Mouse (Mus musculus) spleen, adult 2 months (tissue): Measurements from ENCODE around the gene Cradd. TPM values are rescaled to one million over a fixed set of nuclear protein-coding genes. Genes with fewer than 3 reads are reported as not detected.
A peak's percentile ranks its signal among the peaks of the same experiment; 100 is the strongest.

Experiments
- DNase-seq, 2 experiments: peaks; one replicate each; pipeline versions ENCODE4 v3.0.0 to v3.0.0-alpha.2; 2012 to 2021; ENCODE audit warnings: low spot score in 2 of 2, low read depth in 1 of 2
- H3K27ac ChIP-seq: fragments of 200-500 bp; 2 replicates; pipeline ENCODE4 v1.5.1; 2012; ENCODE audit warnings: low read length, inconsistent platforms; ENCODE audit not compliant: insufficient read depth
- H3K27me3 ChIP-seq: fragments of 200-500 bp; 2 replicates; pipeline ENCODE4 v1.6.1; 2012; ENCODE audit warnings: mild to moderate bottlenecking, moderate library complexity, low read length, inconsistent platforms; ENCODE audit not compliant: control insufficient read depth, insufficient read depth
- H3K36me3 ChIP-seq: fragments of 200-500 bp; 2 replicates; pipeline ENCODE4 v1.6.1; 2012; ENCODE audit warnings: mild to moderate bottlenecking, low read length, inconsistent platforms; ENCODE audit not compliant: control insufficient read depth, insufficient read depth
- H3K4me1 ChIP-seq: fragments of 200-500 bp; 2 replicates; pipeline ENCODE4 v1.6.1; 2011; ENCODE audit warnings: inconsistent platforms; ENCODE audit not compliant: control insufficient read depth, insufficient read depth, insufficient read length
- H3K4me3 ChIP-seq: fragments of 200-500 bp; 2 replicates; pipeline ENCODE4 v1.5.1; 2011; ENCODE audit warnings: mild to moderate bottlenecking, inconsistent platforms; ENCODE audit not compliant: insufficient read depth, insufficient read length; ENCODE audit errors: extremely low read depth
- CTCF ChIP-seq: fragments of 200-500 bp; IDR thresholded peaks from 2 replicates; pipeline ENCODE4 v1.5.1; 2011; ENCODE audit warnings: mild to moderate bottlenecking, inconsistent platforms; ENCODE audit not compliant: insufficient read depth, insufficient read length, insufficient replicate concordance; ENCODE audit errors: extremely low read depth
- POLR2A ChIP-seq: fragments of 200-500 bp; IDR thresholded peaks from 2 replicates; pipeline ENCODE4 v1.6.1; 2011; ENCODE audit warnings: low read depth, low read length, inconsistent platforms
- WGBS: fragments of 180-500 bp; shearing (Covaris S2); methylation state at CpG from one replicate; pipeline ENCODE4 v1.1.7; 2018; 5-methylcytosine and 5-hydroxymethylcytosine counted together
- polyA plus RNA-seq: library from polyadenylated mRNA; depleted of rRNA; stranded (reverse); fragments of >200 nt; gene quantifications from 2 replicates; pipeline ENCODE4 v1.2.3, GENCODE M21; 2012

Gene Cradd
- polyA plus RNA-seq, 1 experiment = 8.2 TPM

- no peak for TF ChIP-seq POLR2A
- no peak for TF ChIP-seq CTCF
- Histone ChIP-seq H3K27ac (no peak overlapping the region), H3K27me3 (no peaks in the 10 kb centered on the region), H3K36me3 (no peaks in the 10 kb centered on the region), H3K4me3 (no peak overlapping the region), H3K4me1 (peaks cover 13% of the 10 kb centered on the region; the same call in 1 of the 2 replicates)
- no peak for DNase-seq
- 67% methylated on average over 6 of the region's 6 CpGs for WGBS
These were observed 25.4 kb downstream of the Cradd start for GRCm38 (mm10) chr10:95298504-95298903.

DNA sequence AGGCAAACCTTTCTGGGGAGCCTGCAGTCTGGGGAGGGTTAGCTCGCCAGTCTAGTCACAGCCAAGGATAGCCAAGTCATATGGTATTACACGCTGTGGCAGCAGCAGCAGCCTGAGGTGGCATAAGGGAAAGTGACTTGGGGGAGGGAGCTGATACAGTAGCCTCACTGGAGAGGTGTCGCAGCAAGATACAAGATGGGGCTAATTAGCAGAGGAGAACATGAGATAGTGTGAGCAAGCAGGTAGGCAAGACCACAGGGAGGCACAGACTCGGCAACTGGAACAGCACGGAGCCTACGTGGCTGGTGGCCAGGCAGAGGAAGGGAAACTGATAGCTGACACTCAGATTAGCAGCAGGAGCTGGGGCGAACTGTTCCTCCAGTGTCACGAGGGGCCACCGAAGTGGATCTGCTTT lies 26.2 kb downstream of the Cradd start:
- Histone ChIP-seq H3K4me3 (no peak overlapping the region), H3K27ac (peak overlapping the region; percentile 44; the same call in 1 of the 2 replicates), H3K36me3 (no peaks in the 10 kb centered on the region), H3K27me3 (no peaks in the 10 kb centered on the region), H3K4me1 (peaks cover 13% of the 10 kb centered on the region; the same call in 1 of the 2 replicates)
- WGBS = 52% methylated on average over 9 of the region's 9 CpGs
- DNase-seq = no peak
- TF ChIP-seq CTCF (no peak), POLR2A (no peak)

GRCm38 (mm10) chr10:95297024-95297423 lies 26.9 kb downstream of the Cradd start:
- Histone ChIP-seq H3K4me1 (peaks cover 13% of the 10 kb centered on the region; the same call in 1 of the 2 replicates), H3K4me3 (no peak overlapping the region), H3K27ac (no peak overlapping the region), H3K36me3 (no peaks in the 10 kb centered on the region), H3K27me3 (no peaks in the 10 kb centered on the region)
- no peak for DNase-seq
- TF ChIP-seq POLR2A (no peak), CTCF (no peak)
- WGBS = 49% methylated on average over 11 of the region's 11 CpGs

GRCm38 (mm10) chr10:95293261-95293660 lies 30.7 kb downstream of the Cradd start:
- H3K4me3 ChIP-seq = no peak overlapping the region
- no peak overlapping the region for H3K27ac ChIP-seq
- H3K4me1 ChIP-seq = peaks cover 11% of the 10 kb centered on the region
- no peaks in the 10 kb centered on the region for H3K27me3 ChIP-seq
- no peaks in the 10 kb centered on the region for H3K36me3 ChIP-seq
- DNase-seq = no peak
- 90% methylated on average over 8 of the region's 8 CpGs for WGBS
- TF ChIP-seq CTCF = no peak

DNA sequence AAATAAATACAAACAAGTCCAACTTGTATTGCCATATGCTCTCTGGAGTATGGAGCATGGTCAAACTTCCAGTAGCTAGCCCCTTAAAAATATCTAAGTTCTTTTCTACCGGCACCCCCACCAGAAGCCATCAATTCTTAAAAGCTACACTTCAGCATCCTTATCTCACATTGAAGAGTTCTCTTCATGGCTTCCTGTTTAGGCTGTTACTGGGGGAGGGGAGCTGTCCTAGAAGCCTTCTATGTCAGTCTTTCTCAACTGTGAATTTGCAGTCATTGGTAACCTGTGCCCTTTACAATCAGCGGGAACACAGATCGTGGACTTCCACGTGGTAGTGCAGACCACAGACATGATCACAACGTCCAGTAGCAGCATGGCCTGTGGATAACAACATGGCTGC lies 31.7 kb downstream of the Cradd start:
- WGBS = 71% methylated on average over 5 of the region's 5 CpGs
- no peak overlapping the region for H3K4me3 ChIP-seq
- DNase-seq = no peak
- H3K27me3 ChIP-seq = no peaks in the 10 kb centered on the region
- peaks cover 5% of the 10 kb centered on the region for H3K4me1 ChIP-seq
- TF ChIP-seq POLR2A (no peak), CTCF (no peak)
- no peak overlapping the region for H3K27ac ChIP-seq
- H3K36me3 ChIP-seq = no peaks in the 10 kb centered on the region

GRCm38 (mm10) chr10:95291133-95291876 lies 32.6 kb downstream of the Cradd start:
- peak; percentile 43 to 50 for DNase-seq
- Histone ChIP-seq H3K4me3 (no peak overlapping the region), H3K36me3 (no peaks in the 10 kb centered on the region), H3K4me1 (peaks cover 5% of the 10 kb centered on the region), H3K27me3 (no peaks in the 10 kb centered on the region), H3K27ac (no peak overlapping the region)
- no peak for TF ChIP-seq POLR2A
- no peak for TF ChIP-seq CTCF
- 37% methylated on average over 13 of the region's 13 CpGs for WGBS

DNA sequence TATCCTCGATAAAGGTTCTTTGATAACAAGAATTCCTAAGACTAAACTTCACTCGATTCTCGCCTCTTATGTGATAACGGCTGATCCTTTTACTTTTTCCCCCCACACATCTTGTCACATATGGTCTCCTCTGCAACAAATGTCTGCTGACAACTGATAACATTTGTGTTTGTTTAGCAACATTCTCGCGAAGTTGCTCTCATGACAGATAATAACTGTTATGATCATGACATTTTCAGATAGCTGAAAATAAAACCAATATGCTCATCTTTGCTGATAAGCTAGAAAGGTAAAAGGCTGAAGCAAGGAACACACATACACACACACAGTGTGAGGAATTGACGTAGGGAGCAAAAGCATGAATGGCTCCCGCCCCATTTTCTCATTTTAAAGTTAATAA lies 34.1 kb downstream of the Cradd start:
- 87% methylated on average over 8 of the region's 8 CpGs for WGBS
- no peak overlapping the region for H3K27ac ChIP-seq
- H3K4me3 ChIP-seq = no peak overlapping the region
- H3K4me1 ChIP-seq = peaks cover 5% of the 10 kb centered on the region
- H3K36me3 ChIP-seq = no peaks in the 10 kb centered on the region
- H3K27me3 ChIP-seq = no peaks in the 10 kb centered on the region
- DNase-seq = no peak
- TF ChIP-seq CTCF = no peak
- TF ChIP-seq POLR2A = no peak
